Mouse (Mus musculus) liver, adult 2 months (tissue): Measurements from ENCODE around the gene Anks3.

ENCODE experiments used
- CTCF ChIP-seq: fragments of 200-500 bp; IDR thresholded peaks from 2 replicates; pipeline ENCODE4 v1.5.1; 2011; ENCODE audit warnings: low read depth, low read length, control low read depth
- POLR2A ChIP-seq: fragments of 200-500 bp; IDR thresholded peaks from 2 replicates; pipeline ENCODE4 v1.6.1; 2011; ENCODE audit warnings: low read length, control low read depth; ENCODE audit not compliant: insufficient read depth; ENCODE audit errors: extremely low read depth

GRCm38 (mm10) chr16:5011285-5011684, 47.3 kb upstream of the Anks3 start:
- no peak for TF ChIP-seq CTCF
- TF ChIP-seq POLR2A, result no peak
